Mouse (Mus musculus): Measurements from ENCODE around the gene Naa80. TPM values are rescaled to one million over a fixed set of nuclear protein-coding genes. Genes with fewer than 3 reads are reported as not detected.

Gene Naa80
- polyA plus RNA-seq, 1 experiment from 2014 or later: 15.2 TPM

- H3K27ac ChIP-seq (ENCODE audit: low read depth, low read length): peak overlapping the region; percentile 86; the same call in 1 of the 2 replicates
- 67% methylated on average over 2 of the region's 2 CpGs for WGBS (ENCODE audit: insufficient replicate concordance)
- no peak for ATAC-seq (replicated peaks; ENCODE audit: insufficient number of reproducible peaks, low FRiP score, low TSS enrichment)
- no peak overlapping the region for H3K4me3 ChIP-seq (ENCODE audit: low read depth, low read length)
- H3K27me3 ChIP-seq (ENCODE audit: control insufficient read depth, insufficient read depth, low read length): no peaks in the 10 kb centered on the region
- peaks cover 29% of the 10 kb centered on the region for H3K36me3 ChIP-seq (ENCODE audit: control insufficient read depth, insufficient read depth, low read length)
- peaks cover 36% of the 10 kb centered on the region for H3K4me1 ChIP-seq (ENCODE audit: control insufficient read depth, insufficient read depth, low read length)
- H3K9ac ChIP-seq (ENCODE audit: low read depth, low read length): no peak overlapping the region
- H3K9me3 ChIP-seq (replicated peaks; ENCODE audit: control insufficient read depth, low read length): no peaks in the 10 kb centered on the region
- H3K4me2 ChIP-seq: no peak overlapping the region
Measured at GRCm38 (mm10) chr9:107617461-107617860, 38.8 kb downstream of the Naa80 start.

GRCm38 (mm10) chr9:107618098-107618497 is 39.4 kb downstream of the Naa80 start:
- peak overlapping the region; percentile 86 for H3K27ac ChIP-seq (ENCODE audit: low read depth, low read length)
- no peak overlapping the region for H3K4me3 ChIP-seq (ENCODE audit: low read depth, low read length)
- no peak for ATAC-seq (replicated peaks; ENCODE audit: insufficient number of reproducible peaks, low FRiP score, low TSS enrichment)
- no peak overlapping the region; the same call in 1 of the 2 replicates for H3K4me2 ChIP-seq
- 83% methylated on average over 6 of the region's 6 CpGs for WGBS (ENCODE audit: insufficient replicate concordance)
- peaks cover 31% of the 10 kb centered on the region for H3K36me3 ChIP-seq (ENCODE audit: control insufficient read depth, insufficient read depth, low read length)
- H3K9ac ChIP-seq (ENCODE audit: low read depth, low read length): no peak overlapping the region; the same call in 1 of the 2 replicates
- H3K9me3 ChIP-seq (replicated peaks; ENCODE audit: control insufficient read depth, low read length): no peaks in the 10 kb centered on the region
- no peaks in the 10 kb centered on the region for H3K27me3 ChIP-seq (ENCODE audit: control insufficient read depth, insufficient read depth, low read length)
- H3K4me1 ChIP-seq (ENCODE audit: control insufficient read depth, insufficient read depth, low read length): peaks cover 30% of the 10 kb centered on the region

GRCm38 (mm10) chr9:107618778-107619545 is 40.3 kb downstream of the Naa80 start:
- Histone ChIP-seq H3K4me3 (ENCODE audit: low read depth, low read length) (no peak overlapping the region), H3K36me3 (ENCODE audit: control insufficient read depth, insufficient read depth, low read length) (peaks cover 32% of the 10 kb centered on the region), H3K27ac (ENCODE audit: low read depth, low read length) (peak overlapping the region; percentile 86), H3K4me2 (peak overlapping the region; percentile 11; the same call in 1 of the 2 replicates), H3K27me3 (ENCODE audit: control insufficient read depth, insufficient read depth, low read length) (no peaks in the 10 kb centered on the region), H3K9me3 (replicated peaks; ENCODE audit: control insufficient read depth, low read length) (no peaks in the 10 kb centered on the region), H3K4me1 (ENCODE audit: control insufficient read depth, insufficient read depth, low read length) (peaks cover 28% of the 10 kb centered on the region), H3K9ac (ENCODE audit: low read depth, low read length) (peak overlapping the region; percentile 43; the same call in 1 of the 2 replicates)
- 28% methylated on average over 13 of the region's 13 CpGs for WGBS (ENCODE audit: insufficient replicate concordance)
- peak; percentile 78 for ATAC-seq (replicated peaks; ENCODE audit: insufficient number of reproducible peaks, low FRiP score, low TSS enrichment)

GRCm38 (mm10) chr9:107619546-107619879 is 40.8 kb downstream of the Naa80 start:
- no peaks in the 10 kb centered on the region for H3K9me3 ChIP-seq (replicated peaks; ENCODE audit: control insufficient read depth, low read length)
- 38% methylated on average over 13 of the region's 13 CpGs for WGBS (ENCODE audit: insufficient replicate concordance)
- no peak; the same call in 1 of the 2 replicates for ATAC-seq (replicated peaks; ENCODE audit: insufficient number of reproducible peaks, low FRiP score, low TSS enrichment)
- H3K4me3 ChIP-seq (ENCODE audit: low read depth, low read length): no peak overlapping the region
- peaks cover 28% of the 10 kb centered on the region for H3K36me3 ChIP-seq (ENCODE audit: control insufficient read depth, insufficient read depth, low read length)
- no peak overlapping the region for H3K4me2 ChIP-seq
- peaks cover 32% of the 10 kb centered on the region for H3K4me1 ChIP-seq (ENCODE audit: control insufficient read depth, insufficient read depth, low read length)
- H3K9ac ChIP-seq (ENCODE audit: low read depth, low read length): no peak overlapping the region
- H3K27me3 ChIP-seq (ENCODE audit: control insufficient read depth, insufficient read depth, low read length): no peaks in the 10 kb centered on the region
- H3K27ac ChIP-seq (ENCODE audit: low read depth, low read length): peak overlapping the region; percentile 86

- H3K4me2 ChIP-seq: no peak overlapping the region
- peaks cover 20% of the 10 kb centered on the region for H3K36me3 ChIP-seq (ENCODE audit: control insufficient read depth, insufficient read depth, low read length)
- H3K27ac ChIP-seq (ENCODE audit: low read depth, low read length): no peak overlapping the region
Measured at GRCm38 (mm10) chr9:107620954-107621353, 42.3 kb downstream of the Naa80 start.

GRCm38 (mm10) chr9:107624539-107624938 is 45.9 kb downstream of the Naa80 start:
- Histone ChIP-seq H3K27me3 (ENCODE audit: control insufficient read depth, insufficient read depth, low read length) (no peaks in the 10 kb centered on the region), H3K27ac (ENCODE audit: low read depth, low read length) (peak overlapping the region; percentile 36), H3K4me1 (ENCODE audit: control insufficient read depth, insufficient read depth, low read length) (peaks cover 60% of the 10 kb centered on the region), H3K9me3 (replicated peaks; ENCODE audit: control insufficient read depth, low read length) (no peaks in the 10 kb centered on the region), H3K9ac (ENCODE audit: low read depth, low read length) (0 out of 2 replicates have a peak overlapping the region, but pooled peaks have one; percentile 34), H3K36me3 (ENCODE audit: control insufficient read depth, insufficient read depth, low read length) (peaks cover 13% of the 10 kb centered on the region), H3K4me3 (ENCODE audit: low read depth, low read length) (no peak overlapping the region), H3K4me2 (no peak overlapping the region)
- ATAC-seq (replicated peaks; ENCODE audit: insufficient number of reproducible peaks, low FRiP score, low TSS enrichment): no peak
- 63% methylated on average over 5 of the region's 5 CpGs for WGBS (ENCODE audit: insufficient replicate concordance)

More at GRCm38 (mm10) chr9:107620954-107621353, 42.3 kb downstream of the Naa80 start:
- Histone ChIP-seq H3K9ac (ENCODE audit: low read depth, low read length) (no peak overlapping the region), H3K4me3 (ENCODE audit: low read depth, low read length) (no peak overlapping the region), H3K9me3 (replicated peaks; ENCODE audit: control insufficient read depth, low read length) (no peaks in the 10 kb centered on the region), H3K4me1 (ENCODE audit: control insufficient read depth, insufficient read depth, low read length) (peaks cover 44% of the 10 kb centered on the region), H3K27me3 (ENCODE audit: control insufficient read depth, insufficient read depth, low read length) (no peaks in the 10 kb centered on the region)
- ATAC-seq (replicated peaks; ENCODE audit: insufficient number of reproducible peaks, low FRiP score, low TSS enrichment): no peak

GRCm38 (mm10) chr9:107624951-107625350 is 46.3 kb downstream of the Naa80 start:
- H3K9me3 ChIP-seq (replicated peaks; ENCODE audit: control insufficient read depth, low read length): no peaks in the 10 kb centered on the region
- peaks cover 60% of the 10 kb centered on the region for H3K4me1 ChIP-seq (ENCODE audit: control insufficient read depth, insufficient read depth, low read length)
- no peak overlapping the region for H3K9ac ChIP-seq (ENCODE audit: low read depth, low read length)
- no peak overlapping the region for H3K4me3 ChIP-seq (ENCODE audit: low read depth, low read length)
- H3K27me3 ChIP-seq (ENCODE audit: control insufficient read depth, insufficient read depth, low read length): no peaks in the 10 kb centered on the region
- peaks cover 13% of the 10 kb centered on the region for H3K36me3 ChIP-seq (ENCODE audit: control insufficient read depth, insufficient read depth, low read length)
- 86% methylated on average over 3 of the region's 3 CpGs for WGBS (ENCODE audit: insufficient replicate concordance)
- H3K27ac ChIP-seq (ENCODE audit: low read depth, low read length): peak overlapping the region; percentile 36
- no peak overlapping the region for H3K4me2 ChIP-seq
- ATAC-seq (replicated peaks; ENCODE audit: insufficient number of reproducible peaks, low FRiP score, low TSS enrichment): no peak

- H3K4me1 ChIP-seq (ENCODE audit: control insufficient read depth, insufficient read depth, low read length): peaks cover 60% of the 10 kb centered on the region
- H3K36me3 ChIP-seq (ENCODE audit: control insufficient read depth, insufficient read depth, low read length): peaks cover 13% of the 10 kb centered on the region
- no peaks in the 10 kb centered on the region for H3K9me3 ChIP-seq (replicated peaks; ENCODE audit: control insufficient read depth, low read length)
- no peak overlapping the region for H3K4me2 ChIP-seq
- WGBS (ENCODE audit: insufficient replicate concordance): 90% methylated on average over 12 of the region's 12 CpGs
- H3K27ac ChIP-seq (ENCODE audit: low read depth, low read length): 0 out of 2 replicates have a peak overlapping the region, but pooled peaks have one; percentile 36
- no peak for ATAC-seq (replicated peaks; ENCODE audit: insufficient number of reproducible peaks, low FRiP score, low TSS enrichment)
- H3K9ac ChIP-seq (ENCODE audit: low read depth, low read length): peak overlapping the region; percentile 34; the same call in 1 of the 2 replicates
- H3K27me3 ChIP-seq (ENCODE audit: control insufficient read depth, insufficient read depth, low read length): no peaks in the 10 kb centered on the region
- H3K4me3 ChIP-seq (ENCODE audit: low read depth, low read length): no peak overlapping the region
Measured at GRCm38 (mm10) chr9:107625351-107626128, 46.9 kb downstream of the Naa80 start.

Measured in heart, embryonic 11.5 days (tissue).